Mouse (Mus musculus) heart, postnatal 0 days (tissue): ENCODE data around the gene Inha. TPM values are rescaled to one million over a fixed set of nuclear protein-coding genes. Genes with fewer than 3 reads are reported as not detected.

ENCODE experiments used
- ATAC-seq: fragments of 200-750 bp; cut with Nextera tagmentation; 2 replicates; pipeline ENCODE4 v1.8.0; 2017; ENCODE audit warnings: low read depth, moderate number of reproducible peaks, moderate library complexity; ENCODE audit not compliant: insufficient read depth
- DNase-seq: peaks from one replicate; pipeline ENCODE4 v3.0.0-alpha.2; 2016; ENCODE audit warnings: low spot score
- H3K27ac ChIP-seq: fragments of 300-500 bp; sonication (generic); 2 replicates; pipeline ENCODE4 v1.5.1; 2014; ENCODE audit warnings: low read depth, mild to moderate bottlenecking
- H3K27me3 ChIP-seq: fragments of 300-500 bp; sonication (generic); 2 replicates; pipeline ENCODE4 v1.6.1; 2014; ENCODE audit warnings: low read length, mixed read lengths; ENCODE audit not compliant: control insufficient read depth, insufficient read depth
- H3K36me3 ChIP-seq: fragments of 300-500 bp; sonication (generic); replicated peaks from 2 replicates; pipeline ENCODE4 v1.6.1; 2014; ENCODE audit warnings: low read length, mixed read lengths; ENCODE audit not compliant: control insufficient read depth, insufficient read depth
- H3K4me1 ChIP-seq: fragments of 300-500 bp; sonication (generic); 2 replicates; pipeline ENCODE4 v1.6.1; 2014; ENCODE audit warnings: antibody characterized with exemption; ENCODE audit not compliant: control insufficient read depth, insufficient read depth
- H3K4me2 ChIP-seq: fragments of 300-500 bp; sonication (generic); 2 replicates; pipeline ENCODE4 v1.6.1; 2014; ENCODE audit warnings: low read depth, mild to moderate bottlenecking, low read length, moderate library complexity
- H3K4me3 ChIP-seq: fragments of 300-500 bp; sonication (generic); 2 replicates; pipeline ENCODE4 v1.5.1; 2014; ENCODE audit warnings: low read depth, low read length
- H3K9ac ChIP-seq: fragments of 300-500 bp; sonication (generic); replicated peaks from 2 replicates; pipeline ENCODE4 v1.6.1; 2014; ENCODE audit warnings: low read depth, low read length, mixed read lengths
- H3K9me3 ChIP-seq: fragments of 300-500 bp; sonication (generic); replicated peaks from 2 replicates; pipeline ENCODE4 v1.6.1; 2016; ENCODE audit warnings: low read length; ENCODE audit not compliant: control insufficient read depth
- CTCF ChIP-seq: IDR thresholded peaks from 2 replicates; pipeline ENCODE4 v1.5.1; 2016; ENCODE audit warnings: antibody characterized with exemption, control low read depth, low read depth
- EP300 ChIP-seq: IDR thresholded peaks from 2 replicates; pipeline ENCODE4 v1.6.1; 2016; ENCODE audit warnings: antibody characterized with exemption, low read depth
- WGBS: fragments of 180-500 bp; shearing (Covaris S2); extraction: QIAGEN DNeasy Blood & Tissue Kit; methylation state at CpG from one replicate; pipeline ENCODE4 v1.1.7; 2014; 5-methylcytosine and 5-hydroxymethylcytosine counted together
- polyA plus RNA-seq: library from polyadenylated mRNA; unstranded; fragments of >200 nt; fragmentation: Nextera tagmentation; extraction: Ambion mirVana; gene quantifications from 2 replicates; pipeline ENCODE4 v1.2.1, GENCODE M21; 2015
- total RNA-seq: library from RNA; depleted of rRNA; stranded (reverse); fragments of >200 nt; gene quantifications from 2 replicates; pipeline ENCODE4 v1.2.3, GENCODE M21; 2014; ENCODE audit warnings: low replicate concordance

Gene Inha
- total and polyA plus RNA-seq, 2 experiments from 2014 or later, result 7.3 to 8.2 TPM

- H3K9ac ChIP-seq, result no peak overlapping the region
- H3K4me2 ChIP-seq, result no peak overlapping the region
- H3K27ac ChIP-seq, result peak overlapping the region; percentile 92
- TF ChIP-seq CTCF (no peak), EP300 (no peak)
- H3K4me1 ChIP-seq, result peaks cover 18% of the 10 kb centered on the region
- peaks cover 24% of the 10 kb centered on the region for H3K36me3 ChIP-seq
- ATAC-seq (no peak), DNase-seq (no peak)
- H3K9me3 ChIP-seq, result no peaks in the 10 kb centered on the region
- 100% methylated on average over 3 of the region's 3 CpGs for WGBS
- H3K27me3 ChIP-seq, result no peaks in the 10 kb centered on the region
- H3K4me3 ChIP-seq, result no peak overlapping the region
Observed at GRCm38 (mm10) chr1:75548083-75548482, 41.2 kb downstream of the Inha start.

DNA sequence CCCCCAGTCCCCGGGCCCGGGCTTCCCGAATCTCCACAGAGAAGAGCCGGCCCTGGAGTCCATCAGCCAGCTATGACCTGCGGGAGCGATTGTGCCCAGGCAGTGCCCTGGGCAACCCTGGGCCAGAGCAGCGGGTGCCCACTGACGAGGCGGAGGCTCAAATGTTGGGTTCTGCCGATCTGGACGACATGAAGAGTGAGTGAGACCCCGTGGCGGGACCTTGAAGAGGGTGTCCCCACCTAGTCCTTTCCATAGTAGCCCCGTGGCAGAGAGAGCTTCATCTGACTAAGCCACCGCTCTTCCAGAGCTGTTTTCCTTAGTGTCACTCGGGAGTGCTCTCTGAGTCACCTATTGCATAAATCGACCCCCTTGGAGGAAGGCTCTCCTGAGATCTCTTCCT, 42.0 kb downstream of the Inha start:
- ATAC-seq, result no peak
- H3K27ac ChIP-seq, result peak overlapping the region; percentile 92
- DNase-seq, result no peak

DNA sequence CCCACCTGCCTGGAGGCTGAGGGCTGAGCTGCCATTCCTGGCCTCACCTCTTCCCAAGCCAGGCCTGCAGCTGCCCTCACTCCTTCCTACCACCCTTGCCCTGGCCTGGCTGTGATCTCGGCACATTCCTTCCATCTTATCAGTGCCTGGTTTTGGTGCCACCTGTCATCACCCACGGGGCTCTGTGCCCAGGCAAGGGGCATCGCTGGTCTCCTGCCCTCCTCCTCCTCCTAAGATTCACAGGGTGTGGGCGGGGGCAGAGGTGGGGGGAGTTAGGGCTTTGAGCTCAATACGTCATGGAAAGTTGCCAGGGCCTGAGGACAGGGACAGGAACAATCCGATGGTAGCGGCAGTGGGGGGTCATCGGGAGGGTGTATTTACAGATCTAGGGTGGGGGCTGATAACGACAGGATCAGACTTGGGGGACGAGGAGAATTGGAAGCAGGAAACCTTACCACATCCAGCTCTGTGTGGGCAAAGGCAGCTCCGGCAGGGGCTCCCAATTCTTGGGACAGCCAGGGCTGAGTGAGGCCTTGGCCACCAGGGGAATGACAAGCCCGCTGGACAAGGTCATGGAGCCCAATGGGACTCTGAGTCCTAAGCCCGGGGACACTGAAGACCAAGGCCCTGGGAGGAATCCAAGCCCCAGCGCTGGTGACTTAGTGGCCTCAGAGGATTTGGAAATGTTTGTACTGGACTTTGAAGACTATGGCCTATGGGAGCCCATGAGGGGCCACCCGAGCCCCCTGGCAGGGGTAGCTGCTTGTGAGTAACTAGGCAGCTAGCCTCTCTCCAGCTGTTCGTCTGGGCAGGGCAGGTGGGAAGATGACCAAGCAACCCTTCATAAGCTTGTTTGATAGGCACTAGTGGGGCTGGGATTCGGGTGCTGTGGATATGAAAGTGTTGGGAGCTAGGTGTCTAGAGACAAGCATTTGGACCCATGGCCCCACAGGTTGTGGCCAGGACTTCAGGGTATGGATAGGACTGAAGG, 42.7 kb downstream of the Inha start:
- Histone ChIP-seq H3K27ac (peak overlapping the region; percentile 92), H3K27me3 (no peaks in the 10 kb centered on the region), H3K9ac (peak overlapping the region; percentile 53), H3K4me1 (peaks cover 18% of the 10 kb centered on the region), H3K36me3 (peaks cover 39% of the 10 kb centered on the region), H3K9me3 (no peaks in the 10 kb centered on the region), H3K4me2 (peak overlapping the region; percentile 42), H3K4me3 (0 out of 2 replicates have a peak overlapping the region, but pooled peaks have one; percentile 3)
- WGBS, result 43% methylated on average over 17 of the region's 17 CpGs
- ATAC-seq (peak; percentile 66), DNase-seq (peak; percentile 73)
- TF ChIP-seq EP300 (peak; percentile 75; the same call in 1 of the 2 replicates), CTCF (peak; percentile 7; the same call in 1 of the 2 replicates)

More for the DNA sequence above, 42.0 kb downstream of the Inha start:
- Histone ChIP-seq H3K9ac (no peak overlapping the region), H3K27me3 (no peaks in the 10 kb centered on the region), H3K36me3 (peaks cover 32% of the 10 kb centered on the region), H3K4me1 (peaks cover 18% of the 10 kb centered on the region), H3K9me3 (no peaks in the 10 kb centered on the region), H3K4me3 (no peak overlapping the region), H3K4me2 (no peak overlapping the region)
- WGBS, result 77% methylated on average over 17 of the region's 17 CpGs
- no peak for TF ChIP-seq CTCF
- TF ChIP-seq EP300, result no peak

- Histone ChIP-seq H3K4me2 (no peak overlapping the region), H3K36me3 (peaks cover 49% of the 10 kb centered on the region), H3K9ac (no peak overlapping the region), H3K4me1 (peaks cover 14% of the 10 kb centered on the region), H3K27ac (no peak overlapping the region), H3K4me3 (no peak overlapping the region), H3K27me3 (no peaks in the 10 kb centered on the region), H3K9me3 (no peaks in the 10 kb centered on the region)
- TF ChIP-seq EP300 (no peak), CTCF (no peak)
- DNase-seq (no peak), ATAC-seq (no peak)
- 78% methylated on average over 15 of the region's 15 CpGs for WGBS
Observed at GRCm38 (mm10) chr1:75550586-75550985, 43.7 kb downstream of the Inha start.

- H3K9ac ChIP-seq, result no peak overlapping the region
- DNase-seq, result no peak
- no peak for TF ChIP-seq CTCF
- no peak for TF ChIP-seq EP300
- WGBS, result 69% methylated on average over 7 of the region's 7 CpGs
- H3K4me2 ChIP-seq, result no peak overlapping the region
- no peak overlapping the region for H3K4me3 ChIP-seq
- H3K9me3 ChIP-seq, result no peaks in the 10 kb centered on the region
- H3K36me3 ChIP-seq, result peaks cover 61% of the 10 kb centered on the region
- 0 out of 2 replicates have a peak, but pooled peaks cover 6% of the 10 kb centered on the region for H3K4me1 ChIP-seq
- no peak overlapping the region for H3K27ac ChIP-seq
- H3K27me3 ChIP-seq, result no peaks in the 10 kb centered on the region
- ATAC-seq, result no peak
Observed at GRCm38 (mm10) chr1:75555680-75556079, 48.8 kb downstream of the Inha start.
